23 mouse cellular contexts compared by ENCODE assay signal in genomic region chr5:16922473-16922872, GRCm38 (mm10).
DNase-seq lines count a peak whose midpoint lies in the region; ATAC-seq and TF ChIP-seq lines count a peak whose summit lies in the region.
"Had no signal": no experiment of that assay in that cellular context is flagged by ENCODE, and none has a peak within 500 bp of the region (broad histone marks: within the 10 kb centered on the region; RNA-seq: fewer than 3 reads in every experiment).

No protein-coding gene starts in this region.

- DNase-seq in frontal cortex, postnatal 25 days (ENCODE audit: low spot score in 2 of 2), result no peak
- DNase-seq in midbrain, embryonic 11.5 days (ENCODE audit: low spot score, missing footprints), result peak; percentile 45
- DNase-seq in brain, adult 2 months (ENCODE audit: low read depth, low spot score), result peak; percentile 15
- peak; percentile 24 for DNase-seq in telencephalon, adult 2 months (ENCODE audit: low read depth, low spot score)
- DNase-seq in urinary bladder, adult 2 months (ENCODE audit: low spot score), result no peak
- DNase-seq in cerebellum, adult 2 months, result no peak
- DNase-seq: adrenal gland, adult 2 months; adrenal gland, adult 8-10 months; adrenal gland, postnatal 10 days; adrenal gland, postnatal 14 days; adrenal gland, postnatal 25 days; adrenal gland, postnatal 36 days; B cell, adult 2 months; cerebellum, adult 11 months; cerebellum, adult 11-12 months; cerebellum, adult 18-20 months had no signal

- H3K4me3 ChIP-seq in midbrain, embryonic 11.5 days (ENCODE audit: low read depth, low read length), result no peak overlapping the region
- H3K4me3 ChIP-seq in midbrain, embryonic 16.5 days (ENCODE audit: low read depth, low read length), result no peak overlapping the region
- H3K4me3 ChIP-seq in cerebellum, adult 2 months (replicated peaks; ENCODE audit: insufficient read depth, low read depth, low read length), result no peak overlapping the region

- TF ChIP-seq CTCF in cerebellum, adult 2 months (IDR thresholded peaks at IDR 0.05; ENCODE audit: borderline replicate concordance, insufficient read depth, low read depth, low read length), result no peak

- H3K4me1 ChIP-seq in midbrain, embryonic 11.5 days (ENCODE audit: control insufficient read depth, insufficient read depth, low read length), result no peaks in the 10 kb centered on the region
- no peaks in the 10 kb centered on the region for H3K4me1 ChIP-seq in midbrain, embryonic 16.5 days (ENCODE audit: control insufficient read depth, insufficient read depth, low read length)
- no peaks in the 10 kb centered on the region for H3K4me1 ChIP-seq in cerebellum, adult 2 months (ENCODE audit: control insufficient read depth, insufficient read depth, low read length)

- no peak overlapping the region for H3K4me2 ChIP-seq in midbrain, embryonic 11.5 days
- no peak overlapping the region for H3K4me2 ChIP-seq in midbrain, embryonic 16.5 days (ENCODE audit: low read length)

- H3K9ac ChIP-seq in midbrain, embryonic 11.5 days (ENCODE audit: low read length), result no peak overlapping the region
- no peak overlapping the region for H3K9ac ChIP-seq in midbrain, embryonic 16.5 days (ENCODE audit: low read depth, low read length)

- H3K27me3 ChIP-seq in midbrain, embryonic 11.5 days (ENCODE audit: control insufficient read depth, insufficient read depth, low read length), result no peaks in the 10 kb centered on the region
- H3K27me3 ChIP-seq in midbrain, embryonic 16.5 days (ENCODE audit: control insufficient read depth, insufficient read depth, low read depth, low read length), result no peaks in the 10 kb centered on the region
- no peaks in the 10 kb centered on the region for H3K27me3 ChIP-seq in cerebellum, adult 2 months (ENCODE audit: control insufficient read depth, insufficient read depth, low read length)
- H3K27me3 ChIP-seq: CH12.LX had no signal

- WGBS in midbrain, embryonic 11.5 days, result 66% methylated on average over 1 of the region's 1 CpGs
- WGBS in midbrain, embryonic 16.5 days, result 56% methylated on average over 1 of the region's 1 CpGs
- 59% methylated on average over 1 of the region's 1 CpGs for WGBS in cerebellum, adult 2 months

- no peak for TF ChIP-seq POLR2A in cerebellum, adult 2 months (IDR thresholded peaks at IDR 0.05; ENCODE audit: borderline replicate concordance, insufficient read depth, low read length)

- no peak overlapping the region for H3K27ac ChIP-seq in midbrain, embryonic 11.5 days (ENCODE audit: low read depth, low read length)
- no peak overlapping the region for H3K27ac ChIP-seq in midbrain, embryonic 16.5 days (ENCODE audit: low read length)
- no peak overlapping the region for H3K27ac ChIP-seq in cerebellum, adult 2 months (ENCODE audit: insufficient read depth, low read length)

- no peaks in the 10 kb centered on the region for H3K9me3 ChIP-seq in midbrain, embryonic 11.5 days (ENCODE audit: control insufficient read depth, low read length)
- H3K9me3 ChIP-seq in midbrain, embryonic 16.5 days (replicated peaks; ENCODE audit: control insufficient read depth, low read length, poor library complexity, severe bottlenecking), result no peaks in the 10 kb centered on the region
- H3K9me3 ChIP-seq: G1E had no signal

- no peaks in the 10 kb centered on the region for H3K36me3 ChIP-seq in midbrain, embryonic 11.5 days (ENCODE audit: control insufficient read depth, insufficient read depth, low read length)
- no peaks in the 10 kb centered on the region for H3K36me3 ChIP-seq in midbrain, embryonic 16.5 days (ENCODE audit: control insufficient read depth, insufficient read depth, low read length)
- H3K36me3 ChIP-seq: G1E had no signal

- ATAC-seq in frontal cortex, adult (ENCODE audit: low TSS enrichment), result peak; percentile 88
- no peak for ATAC-seq in midbrain, embryonic 11.5 days (ENCODE audit: low FRiP score)
- ATAC-seq in midbrain, embryonic 16.5 days, result no peak
- ATAC-seq: activated CD4-positive, CD25-positive, alpha-beta regulatory T cell, adult 4 months; CD4-positive, CD25-positive, alpha-beta regulatory T cell, adult 4 months; Patski had no signal

Comparison
In these comparisons a context has a peak if more than half of its experiments do, and no peak if none do; other contexts are left out.
1. DNase-seq: peak in midbrain, embryonic 11.5 days (single experiment), brain, adult 2 months (single experiment) and telencephalon, adult 2 months (single experiment); none in frontal cortex, postnatal 25 days (0 of 2), urinary bladder, adult 2 months (single experiment) and cerebellum, adult 2 months (0 of 2).